8 mouse cellular contexts compared by ENCODE assay signal in genomic region chr2:78279382-78280056, GRCm38 (mm10).
DNase-seq lines count a peak whose midpoint lies in the region.

No protein-coding gene starts in this region.

- no peak overlapping the region for H3K27ac ChIP-seq in midbrain, embryonic 10.5 days (replicated peaks)

- H3K9me3 ChIP-seq in midbrain, embryonic 10.5 days (replicated peaks), result no peaks in the 10 kb centered on the region

- intact Hi-C loops in left cerebral cortex, postnatal 4 days (cut with DNase I), result loop anchor here (2.0 kb wide), 1 partner anchor 43 kb away; no protein-coding TSS in a partner anchor
- intact Hi-C loops in heart, postnatal 14 days (cut with DNase I), result no loop called here

- WGBS in midbrain, embryonic 10.5 days, result 95% methylated on average over 5 of the region's 5 CpGs

- no peaks in the 10 kb centered on the region for H3K27me3 ChIP-seq in midbrain, embryonic 10.5 days (ENCODE audit: low read depth, poor library complexity, severe bottlenecking)

- no peaks in the 10 kb centered on the region for H3K4me1 ChIP-seq in midbrain, embryonic 10.5 days

- no peaks in the 10 kb centered on the region for H3K36me3 ChIP-seq in midbrain, embryonic 10.5 days

- H3K4me3 ChIP-seq in midbrain, embryonic 10.5 days, result no peak overlapping the region

- peak; percentile 7 to 10 for DNase-seq in adrenal gland, postnatal 36 days
- no peak for DNase-seq in adrenal gland, postnatal 4 days (ENCODE audit: low spot score in 2 of 2)
- peak; percentile 90 for DNase-seq in left cerebral cortex, postnatal 4 days
- DNase-seq in left cerebral cortex, adult 8-10 months (ENCODE audit: low spot score in 2 of 2), result no peak
- DNase-seq in heart, postnatal 14 days, result peak; percentile 69 to 79
- DNase-seq in retina, postnatal 1 day, result peak; percentile 42
- no peak for DNase-seq in frontal cortex, postnatal 14 days (ENCODE audit: low spot score in 2 of 2)
- DNase-seq in midbrain, embryonic 10.5 days (ENCODE audit: low spot score), result no peak

Comparison
In these comparisons a context has a peak if more than half of its experiments do, and no peak if none do; other contexts are left out.
1. DNase-seq: peak in adrenal gland, postnatal 36 days (2 of 2), left cerebral cortex, postnatal 4 days (single experiment), heart, postnatal 14 days (2 of 2) and retina, postnatal 1 day (single experiment); none in adrenal gland, postnatal 4 days (0 of 2), left cerebral cortex, adult 8-10 months (0 of 2), frontal cortex, postnatal 14 days (0 of 2) and midbrain, embryonic 10.5 days (single experiment).